Mouse (Mus musculus): ENCODE data around the gene AU040320. TPM values are rescaled to one million over a fixed set of nuclear protein-coding genes. Genes with fewer than 3 reads are reported as not detected.

AU040320 gene
- polyA plus RNA-seq, 2 experiments: 5.9 to 7.5 TPM

DNA sequence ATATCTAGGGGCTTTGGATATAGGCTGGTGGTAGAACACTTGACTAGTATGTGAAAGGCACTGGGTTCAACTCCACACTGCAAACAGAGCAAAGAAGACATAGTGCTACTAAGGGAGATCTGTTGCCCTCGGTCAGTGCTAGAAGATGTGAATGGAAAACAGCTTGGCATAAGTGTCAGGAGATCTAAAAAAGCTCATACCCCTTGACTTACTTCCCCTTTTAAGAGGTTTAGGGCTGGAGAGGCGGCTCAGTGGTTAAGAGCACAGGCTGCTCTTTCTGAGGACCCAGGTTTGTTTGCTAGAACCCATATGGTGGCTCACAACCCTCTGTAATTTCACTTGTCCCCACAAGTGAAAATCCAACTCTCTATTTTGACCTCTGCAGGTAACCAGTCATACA is 6.1 kb downstream of the AU040320 start:
- H3K27me3 ChIP-seq (ENCODE audit: control insufficient read depth, insufficient read depth, low read length): no peaks in the 10 kb centered on the region
- 32% methylated on average over 2 of the region's 2 CpGs for WGBS (ENCODE audit: insufficient replicate concordance)
- no peak overlapping the region for H3K27ac ChIP-seq
- H3K9ac ChIP-seq (replicated peaks): no peak overlapping the region
- H3K4me3 ChIP-seq (ENCODE audit: insufficient read depth in 1 of 2, low read depth in 2 of 2, low read length in 2 of 2): no peak overlapping the region
- H3K36me3 ChIP-seq (replicated peaks; ENCODE audit: control insufficient read depth, insufficient read depth, low read depth): no peaks in the 10 kb centered on the region; the same call in none of the 2 replicates
- H3K9me3 ChIP-seq (ENCODE audit: control insufficient read depth, low read length): no peaks in the 10 kb centered on the region
- TF ChIP-seq CTCF (IDR thresholded peaks at IDR 0.05; ENCODE audit: low read depth) (no peak), EP300 (IDR thresholded peaks at IDR 0.05; ENCODE audit: low read depth) (no peak)
- peaks cover 0 to 3% of the 10 kb centered on the region in 2 experiments; a peak in 3 of 4 replicates for H3K4me1 ChIP-seq (replicated peaks; ENCODE audit: control insufficient read depth in 2 of 2, insufficient read depth in 2 of 2, low read length in 1 of 2)
- no peak for ATAC-seq (ENCODE audit: insufficient read depth)
- H3K4me2 ChIP-seq (ENCODE audit: low read depth): no peak overlapping the region
- DNase-seq (ENCODE audit: low read depth in 3 of 3, low spot score in 3 of 3): no peak

DNA sequence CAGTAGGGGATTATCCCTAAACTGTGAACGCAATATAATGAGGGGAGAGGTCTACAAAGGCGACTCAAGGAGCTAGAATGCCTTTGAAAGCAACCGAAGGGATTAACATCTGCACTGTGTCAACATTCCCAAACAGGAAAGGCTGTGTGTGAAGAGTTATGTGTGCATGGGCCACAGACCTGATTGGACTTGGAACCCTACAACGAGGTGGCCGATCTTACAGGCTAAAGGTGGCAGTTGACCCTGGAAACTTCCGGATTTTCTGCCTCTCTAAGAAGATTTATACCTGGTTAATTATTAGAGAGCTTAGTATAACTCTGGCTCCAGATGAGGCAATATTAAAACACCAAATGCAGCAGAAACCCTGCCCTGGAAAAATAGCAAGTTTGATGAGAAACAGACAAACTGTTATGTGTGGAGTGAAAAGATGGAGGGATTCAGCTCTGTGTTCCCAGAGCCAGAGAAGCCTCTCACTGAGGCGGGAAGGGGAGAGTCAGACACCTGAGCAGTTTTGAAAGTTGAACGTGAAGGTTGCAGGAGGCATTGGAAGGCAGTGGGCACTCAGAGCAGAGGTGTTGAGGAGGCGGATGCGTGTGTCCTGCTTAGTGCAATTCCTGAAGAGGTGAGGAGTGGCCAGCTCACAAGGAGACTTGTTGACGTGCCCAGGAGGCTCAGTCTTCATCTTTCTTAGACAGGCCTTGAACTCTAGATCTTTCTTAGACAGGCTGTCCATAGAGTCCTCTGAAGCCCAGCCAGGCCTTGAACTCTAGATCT is 9.4 kb downstream of the AU040320 start:
- 0 out of 4 replicates have a peak, but pooled peaks cover 0 to 2% of the 10 kb centered on the region in 2 experiments for H3K4me1 ChIP-seq (replicated peaks; ENCODE audit: control insufficient read depth in 2 of 2, insufficient read depth in 2 of 2, low read length in 1 of 2)
- no peaks in the 10 kb centered on the region for H3K9me3 ChIP-seq (ENCODE audit: control insufficient read depth, low read length)
- no peak overlapping the region for H3K27ac ChIP-seq
- H3K36me3 ChIP-seq (replicated peaks; ENCODE audit: control insufficient read depth, insufficient read depth, low read depth): no peaks in the 10 kb centered on the region; the same call in none of the 2 replicates
- H3K27me3 ChIP-seq (ENCODE audit: control insufficient read depth, insufficient read depth, low read length): no peaks in the 10 kb centered on the region
- 69% methylated on average over 11 of the region's 11 CpGs for WGBS (ENCODE audit: insufficient replicate concordance)
- ATAC-seq (ENCODE audit: insufficient read depth) (no peak), DNase-seq (ENCODE audit: low read depth in 3 of 3, low spot score in 3 of 3) (no peak)
- H3K4me2 ChIP-seq (ENCODE audit: low read depth): no peak overlapping the region
- H3K4me3 ChIP-seq (ENCODE audit: insufficient read depth in 1 of 2, low read depth in 2 of 2, low read length in 2 of 2): no peak overlapping the region
- H3K9ac ChIP-seq (replicated peaks): no peak overlapping the region; the same call in 1 of the 2 replicates
- no peak for TF ChIP-seq CTCF (IDR thresholded peaks at IDR 0.05; ENCODE audit: low read depth)
- TF ChIP-seq EP300 (IDR thresholded peaks at IDR 0.05; ENCODE audit: low read depth): no peak

DNA sequence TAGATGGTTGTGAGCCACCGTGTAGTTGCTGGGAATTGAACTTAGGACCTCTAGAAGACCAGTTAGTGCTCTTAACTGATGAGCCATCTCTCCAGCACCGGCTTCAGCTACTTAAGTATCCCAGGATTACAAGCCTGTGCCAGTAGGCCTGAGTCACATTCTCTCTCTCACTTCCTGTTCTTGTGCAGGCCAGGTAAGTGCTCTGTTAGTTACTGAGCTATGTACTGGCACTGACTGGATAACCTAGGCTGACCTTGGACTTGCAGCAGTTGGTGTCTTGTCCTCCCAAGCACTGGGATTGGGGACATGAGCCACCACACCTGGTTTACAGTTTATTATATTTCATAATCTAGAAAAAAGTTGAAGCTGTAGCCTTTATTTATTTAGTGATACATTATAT is 10.1 kb downstream of the AU040320 start:
- H3K36me3 ChIP-seq (replicated peaks; ENCODE audit: control insufficient read depth, insufficient read depth, low read depth): no peaks in the 10 kb centered on the region; the same call in 1 of the 2 replicates
- H3K9me3 ChIP-seq (ENCODE audit: control insufficient read depth, low read length): no peaks in the 10 kb centered on the region
- ATAC-seq (ENCODE audit: insufficient read depth) (no peak), DNase-seq (ENCODE audit: low read depth in 3 of 3, low spot score in 3 of 3) (no peak)
- H3K27me3 ChIP-seq (ENCODE audit: control insufficient read depth, insufficient read depth, low read length): no peaks in the 10 kb centered on the region
- no peak overlapping the region for H3K9ac ChIP-seq (replicated peaks)
- 69% methylated on average over 2 of the region's 2 CpGs for WGBS (ENCODE audit: insufficient replicate concordance)
- H3K4me1 ChIP-seq (replicated peaks; ENCODE audit: control insufficient read depth in 2 of 2, insufficient read depth in 2 of 2, low read length in 1 of 2): 0 out of 4 replicates have a peak, but pooled peaks cover 0 to 2% of the 10 kb centered on the region in 2 experiments
- no peak overlapping the region for H3K4me2 ChIP-seq (ENCODE audit: low read depth)
- H3K4me3 ChIP-seq (ENCODE audit: insufficient read depth in 1 of 2, low read depth in 2 of 2, low read length in 2 of 2): no peak overlapping the region
- no peak overlapping the region for H3K27ac ChIP-seq
- TF ChIP-seq CTCF (IDR thresholded peaks at IDR 0.05; ENCODE audit: low read depth): no peak
- TF ChIP-seq EP300 (IDR thresholded peaks at IDR 0.05; ENCODE audit: low read depth): no peak

DNA sequence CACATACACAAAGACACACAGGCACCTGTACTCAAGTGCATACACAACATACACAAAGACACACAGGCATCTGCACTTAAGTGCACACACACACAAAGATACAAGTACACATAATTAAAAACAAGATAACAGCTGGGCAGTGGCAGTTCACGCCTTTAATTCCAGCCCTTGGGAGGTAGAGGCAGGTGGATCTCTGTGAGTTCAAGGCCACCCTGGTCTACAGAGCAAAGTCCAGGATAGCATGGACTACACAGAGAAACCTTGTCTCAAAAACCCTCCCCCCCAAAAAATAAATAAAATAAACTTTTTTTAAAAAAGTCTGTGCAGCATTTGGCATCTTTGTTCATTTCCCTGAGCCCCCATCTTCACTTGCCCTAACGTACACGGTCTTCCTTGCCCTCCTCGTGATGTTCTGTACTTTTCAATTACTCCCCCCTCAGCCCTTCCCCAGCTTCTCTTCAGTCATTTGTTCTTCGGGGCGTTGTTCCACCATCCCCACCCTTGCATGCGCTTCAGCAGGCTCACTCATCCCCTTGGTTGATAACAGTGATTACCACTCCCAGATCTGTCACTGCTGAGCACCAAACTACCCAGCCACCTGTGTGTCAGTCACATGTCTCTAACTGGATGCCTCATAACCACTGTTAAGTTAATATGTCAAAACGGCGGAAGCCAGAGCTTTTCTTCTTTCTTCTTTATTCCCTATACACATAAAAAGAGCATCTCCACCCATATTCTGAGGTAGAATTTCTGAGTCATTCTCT is 16.6 kb downstream of the AU040320 start:
- Histone ChIP-seq H3K36me3 (replicated peaks; ENCODE audit: control insufficient read depth, insufficient read depth, low read depth) (no peaks in the 10 kb centered on the region), H3K4me2 (ENCODE audit: low read depth) (no peak overlapping the region), H3K4me3 (ENCODE audit: insufficient read depth in 1 of 2, low read depth in 2 of 2, low read length in 2 of 2) (no peak overlapping the region), H3K9me3 (ENCODE audit: control insufficient read depth, low read length) (no peaks in the 10 kb centered on the region), H3K9ac (replicated peaks) (no peak overlapping the region), H3K27ac (no peak overlapping the region), H3K27me3 (ENCODE audit: control insufficient read depth, insufficient read depth, low read length) (no peaks in the 10 kb centered on the region), H3K4me1 (replicated peaks; ENCODE audit: control insufficient read depth in 2 of 2, insufficient read depth in 2 of 2, low read length in 1 of 2) (peaks cover 0 to 7% of the 10 kb centered on the region in 2 experiments; a peak in 2 of 4 replicates)
- WGBS (ENCODE audit: insufficient replicate concordance): 54% methylated on average over 9 of the region's 9 CpGs
- DNase-seq (ENCODE audit: low read depth in 3 of 3, low spot score in 3 of 3) (no peak), ATAC-seq (ENCODE audit: insufficient read depth) (peak; percentile 59; the same call in 1 of the 2 replicates)
- TF ChIP-seq EP300 (IDR thresholded peaks at IDR 0.05; ENCODE audit: low read depth): no peak
- TF ChIP-seq CTCF (IDR thresholded peaks at IDR 0.05; ENCODE audit: low read depth): no peak

DNA sequence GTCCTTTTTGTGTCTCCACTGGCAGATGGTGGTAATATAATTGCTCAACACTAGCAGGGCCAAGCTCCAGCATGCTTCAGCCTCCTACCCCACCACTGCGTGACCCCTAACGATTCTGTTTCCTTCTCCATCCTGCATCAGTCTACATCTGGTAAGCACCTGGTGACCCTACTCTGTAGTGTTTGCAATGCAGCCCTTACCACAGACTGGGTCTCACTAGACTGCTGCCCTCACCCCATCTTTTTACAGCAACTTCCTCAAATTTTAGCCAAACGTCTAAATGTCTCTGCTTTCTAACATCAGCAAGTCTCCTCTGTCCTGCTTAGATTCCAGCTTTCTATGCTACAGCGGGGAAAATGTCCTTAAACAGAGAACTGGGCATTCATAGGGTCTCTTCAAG is 17.5 kb downstream of the AU040320 start:
- Histone ChIP-seq H3K36me3 (replicated peaks; ENCODE audit: control insufficient read depth, insufficient read depth, low read depth) (no peaks in the 10 kb centered on the region), H3K4me1 (replicated peaks; ENCODE audit: control insufficient read depth in 2 of 2, insufficient read depth in 2 of 2, low read length in 1 of 2) (peaks cover 0 to 7% of the 10 kb centered on the region in 2 experiments; a peak in 2 of 4 replicates), H3K9ac (replicated peaks) (no peak overlapping the region), H3K27me3 (ENCODE audit: control insufficient read depth, insufficient read depth, low read length) (no peaks in the 10 kb centered on the region), H3K4me3 (ENCODE audit: insufficient read depth in 1 of 2, low read depth in 2 of 2, low read length in 2 of 2) (no peak overlapping the region), H3K27ac (no peak overlapping the region), H3K4me2 (ENCODE audit: low read depth) (no peak overlapping the region), H3K9me3 (ENCODE audit: control insufficient read depth, low read length) (no peaks in the 10 kb centered on the region)
- ATAC-seq (ENCODE audit: insufficient read depth) (no peak), DNase-seq (ENCODE audit: low read depth in 3 of 3, low spot score in 3 of 3) (no peak)
- no peak for TF ChIP-seq EP300 (IDR thresholded peaks at IDR 0.05; ENCODE audit: low read depth)
- TF ChIP-seq CTCF (IDR thresholded peaks at IDR 0.05; ENCODE audit: low read depth): no peak
- WGBS (ENCODE audit: insufficient replicate concordance): 65% methylated on average over 4 of the region's 4 CpGs

Data from liver, embryonic 14.5 days (tissue).